Mouse (Mus musculus): ENCODE data around the gene Asgr1. TPM values are rescaled to one million over a fixed set of nuclear protein-coding genes. Genes with fewer than 3 reads are reported as not detected.
A peak's percentile ranks its signal among the peaks of the same experiment; 100 is the strongest.
"Not testable (repeated sequence)": the region's sequence is repeated elsewhere in the genome, so short reads cannot be mapped to it uniquely, and the experiment has no call there.

The Asgr1 gene
- total and polyA plus RNA-seq, 3 experiments, result not detected

- TF ChIP-seq GATA2 (IDR thresholded peaks at IDR 0.05; ENCODE audit: borderline replicate concordance, low read depth, low read length) (no peak), TAL1 (conservative IDR thresholded peaks at IDR 0.05; ENCODE audit: low read depth, low read length) (no peak), POLR2AphosphoS5 (IDR thresholded peaks at IDR 0.05; ENCODE audit: insufficient replicate concordance, low read depth, low read length) (no peak), CTCF (IDR thresholded peaks at IDR 0.05; ENCODE audit: low read depth, low read length) (no peak), GATA1 (IDR thresholded peaks at IDR 0.05; ENCODE audit: borderline replicate concordance, low read length) (no peak)
- ATAC-seq (ENCODE audit: extremely low read depth, insufficient number of reproducible peaks, low FRiP score, poor library complexity, severe bottlenecking) (no peak), DNase-seq (ENCODE audit: low spot score) (no peak)
- peaks cover 5% of the 10 kb centered on the region; the same call in 1 of the 2 replicates for H3K9me3 ChIP-seq (replicated peaks)
- H3K4me3 ChIP-seq (ENCODE audit: low read depth, low read length), result no peak overlapping the region
- H3K27me3 ChIP-seq (ENCODE audit: insufficient read depth, low read length), result peaks cover 2% of the 10 kb centered on the region; the same call in 1 of the 2 replicates
- H3K4me1 ChIP-seq (ENCODE audit: insufficient read depth, low read depth, low read length), result 0 out of 2 replicates have a peak, but pooled peaks cover 5% of the 10 kb centered on the region
- H3K36me3 ChIP-seq (replicated peaks), result no peaks in the 10 kb centered on the region
These were observed 12.8 kb downstream of the Asgr1 start for GRCm38 (mm10) chr11:70066701-70067100.

GRCm38 (mm10) chr11:70068245-70068644 is 14.4 kb downstream of the Asgr1 start:
- TF ChIP-seq TAL1 (conservative IDR thresholded peaks at IDR 0.05; ENCODE audit: low read depth, low read length), result no peak
- TF ChIP-seq GATA1 (IDR thresholded peaks at IDR 0.05; ENCODE audit: borderline replicate concordance, low read length), result no peak
- no peak for TF ChIP-seq GATA2 (IDR thresholded peaks at IDR 0.05; ENCODE audit: borderline replicate concordance, low read depth, low read length)
- TF ChIP-seq POLR2AphosphoS5 (IDR thresholded peaks at IDR 0.05; ENCODE audit: insufficient replicate concordance, low read depth, low read length), result no peak
- no peak for TF ChIP-seq CTCF (IDR thresholded peaks at IDR 0.05; ENCODE audit: low read depth, low read length)
- ATAC-seq (ENCODE audit: extremely low read depth, insufficient number of reproducible peaks, low FRiP score, poor library complexity, severe bottlenecking) (no peak), DNase-seq (ENCODE audit: low spot score) (no peak)
- Histone ChIP-seq H3K4me1 (ENCODE audit: insufficient read depth, low read depth, low read length) (0 out of 2 replicates have a peak, but pooled peaks cover 5% of the 10 kb centered on the region), H3K4me3 (ENCODE audit: low read depth, low read length) (no peak overlapping the region), H3K36me3 (replicated peaks) (no peaks in the 10 kb centered on the region), H3K27me3 (ENCODE audit: insufficient read depth, low read length) (peaks cover 2% of the 10 kb centered on the region; the same call in 1 of the 2 replicates), H3K9me3 (replicated peaks) (peaks cover under 1% of the 10 kb centered on the region; the same call in 1 of the 2 replicates)

GRCm38 (mm10) chr11:70070057-70070456 is 16.2 kb downstream of the Asgr1 start:
- ATAC-seq (ENCODE audit: extremely low read depth, insufficient number of reproducible peaks, low FRiP score, poor library complexity, severe bottlenecking), result no peak
- Histone ChIP-seq H3K4me3 (ENCODE audit: low read depth, low read length) (no peak overlapping the region), H3K4me1 (ENCODE audit: insufficient read depth, low read depth, low read length) (peaks cover 17% of the 10 kb centered on the region), H3K9me3 (replicated peaks) (no peaks in the 10 kb centered on the region), H3K27me3 (ENCODE audit: insufficient read depth, low read length) (peaks cover 5% of the 10 kb centered on the region; the same call in 1 of the 2 replicates), H3K36me3 (replicated peaks) (no peaks in the 10 kb centered on the region)
- no peak for DNase-seq (ENCODE audit: low spot score)
- TF ChIP-seq GATA1 (IDR thresholded peaks at IDR 0.05; ENCODE audit: borderline replicate concordance, low read length) (no peak), TAL1 (conservative IDR thresholded peaks at IDR 0.05; ENCODE audit: low read depth, low read length) (no peak), POLR2AphosphoS5 (IDR thresholded peaks at IDR 0.05; ENCODE audit: insufficient replicate concordance, low read depth, low read length) (no peak), CTCF (IDR thresholded peaks at IDR 0.05; ENCODE audit: low read depth, low read length) (no peak), GATA2 (IDR thresholded peaks at IDR 0.05; ENCODE audit: borderline replicate concordance, low read depth, low read length) (no peak)

GRCm38 (mm10) chr11:70070603-70071002 is 16.7 kb downstream of the Asgr1 start:
- H3K4me1 ChIP-seq (ENCODE audit: insufficient read depth, low read depth, low read length), result peaks cover 23% of the 10 kb centered on the region
- H3K9me3 ChIP-seq (replicated peaks); ATAC-seq (ENCODE audit: extremely low read depth, insufficient number of reproducible peaks, low FRiP score, poor library complexity, severe bottlenecking); H3K27me3 ChIP-seq (ENCODE audit: insufficient read depth, low read length); H3K4me3 ChIP-seq (ENCODE audit: low read depth, low read length); H3K36me3 ChIP-seq (replicated peaks); DNase-seq (ENCODE audit: low spot score): not testable (repeated sequence)

GRCm38 (mm10) chr11:70074379-70075071 is 20.6 kb downstream of the Asgr1 start:
- TF ChIP-seq POLR2AphosphoS5 (IDR thresholded peaks at IDR 0.05; ENCODE audit: insufficient replicate concordance, low read depth, low read length), result no peak
- TF ChIP-seq GATA1 (IDR thresholded peaks at IDR 0.05; ENCODE audit: borderline replicate concordance, low read length), result no peak
- TF ChIP-seq GATA2 (IDR thresholded peaks at IDR 0.05; ENCODE audit: borderline replicate concordance, low read depth, low read length), result no peak
- TF ChIP-seq CTCF (IDR thresholded peaks at IDR 0.05; ENCODE audit: low read depth, low read length), result peak; percentile 62; the same call in 1 of the 2 replicates
- no peak for TF ChIP-seq TAL1 (conservative IDR thresholded peaks at IDR 0.05; ENCODE audit: low read depth, low read length)
- Histone ChIP-seq H3K4me1 (ENCODE audit: insufficient read depth, low read depth, low read length) (peaks cover 27% of the 10 kb centered on the region), H3K27me3 (ENCODE audit: insufficient read depth, low read length) (peaks cover 8% of the 10 kb centered on the region; the same call in 1 of the 2 replicates), H3K4me3 (ENCODE audit: low read depth, low read length) (no peak overlapping the region), H3K9me3 (replicated peaks) (no peaks in the 10 kb centered on the region), H3K36me3 (replicated peaks) (no peaks in the 10 kb centered on the region)
- no peak for ATAC-seq (ENCODE audit: extremely low read depth, insufficient number of reproducible peaks, low FRiP score, poor library complexity, severe bottlenecking)
- DNase-seq (ENCODE audit: low spot score), result peak; percentile 25

- peaks cover 27% of the 10 kb centered on the region for H3K4me1 ChIP-seq (ENCODE audit: insufficient read depth, low read depth, low read length)
- no peak for DNase-seq (ENCODE audit: low spot score)
- H3K4me3 ChIP-seq (ENCODE audit: low read depth, low read length), result no peak overlapping the region
- H3K27me3 ChIP-seq (ENCODE audit: insufficient read depth, low read length), result peaks cover 6% of the 10 kb centered on the region; the same call in 1 of the 2 replicates
- H3K9me3 ChIP-seq (replicated peaks), result no peaks in the 10 kb centered on the region
- no peaks in the 10 kb centered on the region for H3K36me3 ChIP-seq (replicated peaks)
- ATAC-seq (ENCODE audit: extremely low read depth, insufficient number of reproducible peaks, low FRiP score, poor library complexity, severe bottlenecking), result peak; percentile 40; the same call in 1 of the 2 replicates
- TF ChIP-seq POLR2AphosphoS5 (IDR thresholded peaks at IDR 0.05; ENCODE audit: insufficient replicate concordance, low read depth, low read length) (no peak), GATA1 (IDR thresholded peaks at IDR 0.05; ENCODE audit: borderline replicate concordance, low read length) (no peak), GATA2 (IDR thresholded peaks at IDR 0.05; ENCODE audit: borderline replicate concordance, low read depth, low read length) (no peak), TAL1 (conservative IDR thresholded peaks at IDR 0.05; ENCODE audit: low read depth, low read length) (no peak), CTCF (IDR thresholded peaks at IDR 0.05; ENCODE audit: low read depth, low read length) (no peak)
These were observed 21.7 kb downstream of the Asgr1 start for GRCm38 (mm10) chr11:70075581-70075980.
